Mouse (Mus musculus): ENCODE data around the gene Olfr1122.
"Not testable (repeated sequence)": the region's sequence is repeated elsewhere in the genome, so short reads cannot be mapped to it uniquely, and the experiment has no call there.

Gene Olfr1122

DNA sequence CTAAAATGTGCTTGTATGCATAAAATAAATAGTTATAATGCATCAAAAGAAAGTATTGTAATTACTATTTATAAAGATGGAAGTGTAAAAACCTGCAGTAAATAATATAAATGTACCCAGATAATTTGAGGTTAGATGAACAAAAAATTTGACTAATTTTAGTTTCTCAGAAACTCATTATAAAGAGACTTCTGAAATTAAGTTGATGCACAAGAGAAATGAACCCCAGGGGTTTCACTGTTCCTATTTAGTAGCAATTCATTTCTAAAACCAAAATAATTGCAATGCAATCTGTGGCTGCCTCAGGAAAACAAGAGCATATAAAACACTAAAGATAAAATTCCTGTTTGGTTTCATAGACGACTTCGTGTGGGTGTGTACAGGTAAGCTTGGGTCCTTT is at the start of gene Olfr1122:
TSS of gene Olfr1122 (plus strand) at position 301 of the 400 bp plus-strand sequence.
- DNase-seq (ENCODE audit: extremely low read depth, insufficient read length, low spot score) = no peak

DNA sequence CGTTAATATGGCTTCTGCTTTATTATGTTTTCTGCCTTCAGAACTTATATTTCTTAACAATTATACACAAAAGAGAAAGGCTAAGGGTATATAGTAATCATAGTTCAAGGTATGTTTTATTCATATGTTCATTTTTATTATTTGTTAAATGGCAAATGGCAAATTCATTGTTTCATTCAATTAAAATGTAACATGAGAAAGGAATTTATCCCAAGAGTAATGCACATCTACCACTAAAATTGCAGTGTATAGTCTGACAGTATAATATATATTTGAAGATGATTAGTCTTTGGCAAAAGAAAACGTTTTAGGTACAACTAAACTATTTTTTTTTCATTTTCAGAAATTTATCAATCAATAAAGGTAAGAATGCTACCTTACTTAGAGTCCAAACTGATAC is 31.1 kb upstream of the Olfr1122 start, which contains the start of gene Olfr1120:
TSS of gene Olfr1120 (plus strand) at position 301 of the 400 bp plus-strand sequence.
- DNase-seq (ENCODE audit: extremely low read depth, insufficient read length, low spot score) = no peak

DNA sequence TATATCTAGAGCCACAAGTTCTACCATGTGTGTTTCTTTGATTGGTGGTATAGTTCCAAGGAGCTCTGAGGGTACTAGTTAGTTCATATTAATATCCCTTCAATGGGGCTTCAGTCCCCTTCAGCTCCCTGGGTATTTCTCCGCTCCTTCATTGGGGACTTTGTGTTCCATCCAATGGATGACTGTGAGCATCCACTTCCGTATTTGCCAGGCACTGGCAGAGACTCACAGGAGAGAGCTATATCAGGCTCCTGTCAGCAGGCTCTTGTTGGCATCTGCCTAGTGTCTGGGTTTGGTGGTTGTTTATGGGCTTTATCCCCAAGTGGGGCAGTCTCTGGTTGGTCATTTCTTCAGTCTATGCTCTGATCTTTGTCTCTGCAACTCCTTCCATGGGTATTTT is 25.5 kb upstream of the Olfr1122 start:
- not testable (repeated sequence) for DNase-seq (ENCODE audit: extremely low read depth, insufficient read length, low spot score)

DNA sequence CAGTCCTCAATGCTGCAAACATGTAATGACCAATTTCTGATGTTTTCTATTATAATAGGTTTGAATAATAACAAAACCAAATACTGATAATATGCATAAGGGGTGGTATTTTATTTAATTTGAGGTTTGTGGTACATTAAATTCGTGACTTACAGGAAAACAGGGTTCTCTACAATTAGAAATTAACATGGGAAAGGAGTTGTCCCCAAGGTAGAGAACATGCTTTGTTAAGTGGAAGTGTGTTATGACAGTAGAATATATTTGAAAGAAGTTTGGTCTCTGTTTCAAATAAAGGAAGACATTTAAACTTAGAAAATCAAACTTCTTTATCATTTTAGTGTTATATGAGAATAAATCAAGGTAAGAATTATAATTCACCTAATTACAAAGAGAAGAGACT is 16.1 kb upstream of the Olfr1122 start, which contains the start of gene Olfr1121:
TSS of gene Olfr1121 (plus strand) at position 301 of the 400 bp plus-strand sequence.
- no peak for DNase-seq (ENCODE audit: extremely low read depth, insufficient read length, low spot score)

DNA sequence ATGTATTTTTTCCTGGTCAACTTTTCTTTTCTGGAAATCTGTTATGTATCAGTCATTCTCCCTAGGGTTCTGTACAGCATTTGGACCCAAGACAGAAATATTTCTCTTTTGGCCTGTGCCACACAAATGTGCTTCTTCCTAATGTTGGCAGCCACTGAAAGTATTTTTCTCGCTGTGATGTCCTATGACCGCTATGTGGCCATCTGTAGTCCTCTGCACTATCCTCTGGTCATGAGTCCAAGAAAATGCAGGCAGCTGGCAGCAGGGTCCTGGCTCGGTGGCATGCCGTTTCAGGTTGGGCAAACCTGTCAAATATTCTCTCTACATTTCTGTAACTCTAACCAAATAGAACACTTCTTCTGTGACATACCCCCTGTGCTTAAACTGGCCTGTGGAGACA is 13.9 kb upstream of the Olfr1122 start:
- DNase-seq (ENCODE audit: extremely low read depth, insufficient read length, low spot score) = no peak

DNA sequence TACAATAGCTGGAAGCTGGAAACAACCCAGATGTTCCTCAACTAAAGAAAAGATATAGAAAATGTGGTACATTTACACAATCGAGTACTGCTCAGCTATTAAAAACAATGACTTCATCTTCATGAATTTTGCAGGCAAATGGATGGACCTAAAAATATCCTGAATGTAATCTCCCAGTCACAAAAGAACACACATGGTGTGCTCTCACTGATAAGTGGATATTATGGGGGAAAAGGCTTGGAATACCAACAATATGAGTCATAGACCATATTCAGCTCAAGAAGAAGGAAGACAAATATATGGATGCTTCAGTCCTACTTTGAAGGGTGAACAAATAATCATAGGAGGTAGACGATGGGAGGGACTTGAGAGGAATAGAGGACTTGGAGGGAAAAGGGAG is 1.7 kb upstream of the Olfr1122 start:
- DNase-seq (ENCODE audit: extremely low read depth, insufficient read length, low spot score) = no peak

DNA sequence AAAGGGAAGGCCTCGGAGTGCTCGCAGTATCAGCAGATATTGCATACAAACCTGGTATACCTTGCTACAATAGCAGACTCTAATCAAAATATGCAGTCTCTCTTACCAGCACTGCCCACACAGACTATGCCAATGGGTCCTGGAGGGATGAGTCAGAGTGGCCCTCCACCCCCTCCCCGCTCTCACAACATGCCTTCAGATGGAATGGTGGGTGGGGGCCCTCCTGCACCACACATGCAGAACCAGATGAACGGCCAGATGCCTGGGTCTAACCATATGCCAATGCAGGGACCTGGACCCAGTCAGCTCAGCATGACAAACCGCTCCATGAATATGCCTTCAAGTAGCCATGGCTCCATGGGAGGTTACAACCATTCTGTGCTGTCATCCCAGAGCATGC is 8.0 kb downstream of the Olfr1122 start:
- DNase-seq (ENCODE audit: extremely low read depth, insufficient read length, low spot score) = not testable (repeated sequence)

DNA sequence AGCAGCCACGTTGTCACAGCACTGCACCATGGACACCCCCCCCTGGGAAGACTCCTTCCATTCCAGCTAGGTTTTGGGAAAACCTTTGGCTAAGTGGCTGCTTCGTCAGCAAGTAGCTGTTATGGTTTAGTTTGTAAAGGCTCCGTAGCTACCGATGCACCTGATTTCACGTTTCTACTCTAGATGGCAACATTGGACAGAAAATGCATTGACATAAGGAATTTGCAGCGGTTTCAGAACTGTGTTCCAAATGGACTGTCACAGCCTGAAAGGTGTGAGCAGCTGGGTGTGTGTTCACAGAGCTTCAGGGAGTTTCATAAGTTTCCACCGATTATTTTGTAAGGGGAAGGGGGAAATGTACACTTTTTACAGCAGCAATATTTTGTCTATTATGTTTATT is 9.0 kb downstream of the Olfr1122 start:
- DNase-seq (ENCODE audit: extremely low read depth, insufficient read length, low spot score) = not testable (repeated sequence)

DNA sequence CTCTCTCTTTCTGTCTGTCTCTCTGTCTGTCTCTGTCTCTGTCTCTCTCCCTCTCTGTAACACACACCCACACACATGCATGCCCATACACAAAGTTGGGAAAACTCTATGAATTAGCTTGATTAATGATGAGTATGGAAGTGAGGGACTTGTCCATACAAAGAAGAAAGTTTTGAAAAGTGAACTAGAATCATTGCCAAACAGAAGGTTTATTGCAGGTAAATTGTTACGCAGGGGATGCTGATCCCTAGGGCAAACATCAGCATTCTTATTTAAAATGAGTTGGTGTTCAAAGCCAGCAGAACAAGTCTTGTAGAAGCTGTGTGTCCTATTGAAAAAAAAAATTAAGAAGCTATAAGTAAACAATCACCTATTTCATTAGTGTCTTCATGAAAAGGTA is 30.7 kb downstream of the Olfr1122 start, which contains the start of gene Olfr1123:
TSS of gene Olfr1123 (plus strand) at position 301 of the 400 bp plus-strand sequence.
- no peak for DNase-seq (ENCODE audit: extremely low read depth, insufficient read length, low spot score)

DNA sequence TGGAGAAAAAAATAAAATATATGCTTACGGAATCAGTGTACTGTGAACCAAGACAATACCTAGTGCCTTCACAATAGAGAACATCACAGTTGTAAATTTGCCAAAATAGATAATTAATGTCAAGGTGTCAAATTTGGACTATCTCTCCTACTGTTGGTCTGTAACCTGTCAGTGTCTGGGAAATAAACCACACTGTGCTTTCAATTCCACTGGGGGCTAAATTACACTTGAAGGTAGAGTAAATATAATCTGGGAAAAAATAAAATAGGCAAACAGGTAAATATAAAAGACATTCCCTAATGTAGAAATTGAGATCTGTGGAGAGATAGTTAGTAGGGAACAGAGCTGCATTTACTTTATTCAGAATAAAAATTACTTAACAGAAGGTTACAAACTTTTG is 44.3 kb downstream of the Olfr1122 start, which contains the start of gene Olfr1124:
TSS of gene Olfr1124 (plus strand) at position 301 of the 400 bp plus-strand sequence.
- no peak for DNase-seq (ENCODE audit: extremely low read depth, insufficient read length, low spot score)

DNA sequence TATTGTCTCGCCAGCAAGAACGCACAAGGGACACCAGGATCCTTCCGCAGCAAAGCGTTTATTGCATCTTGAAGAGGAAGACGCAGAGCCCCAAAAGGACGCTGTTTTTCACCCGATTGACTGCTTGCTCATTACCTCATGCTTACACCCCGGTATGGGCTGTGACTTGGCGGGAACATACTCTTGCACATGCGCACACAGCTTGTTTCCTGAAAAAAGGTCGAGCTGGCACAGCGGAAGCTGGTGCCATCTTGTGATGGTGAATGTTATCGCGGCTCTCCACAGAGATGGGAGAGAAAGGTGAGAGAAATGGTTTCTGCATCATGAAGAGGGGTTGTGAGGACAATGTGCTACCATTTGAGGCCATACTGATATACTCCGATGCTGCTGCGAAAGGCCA is 52.1 kb downstream of the Olfr1122 start:
- DNase-seq (ENCODE audit: extremely low read depth, insufficient read length, low spot score) = no peak

Data from 3134 (cell line).